Mouse (Mus musculus) yolk sac, embryonic 10.5 days (tissue): Measurements from ENCODE around the gene Gpr45.
A peak's percentile ranks its signal among the peaks of the same experiment; 100 is the strongest.
"Not testable (repeated sequence)": the region's sequence is repeated elsewhere in the genome, so short reads cannot be mapped to it uniquely, and the experiment has no call there.

Source experiments
- DNase-seq: peaks from one replicate; pipeline ENCODE4 v3.0.0-alpha.2; 2017; ENCODE audit warnings: low spot score

Gene Gpr45

DNA sequence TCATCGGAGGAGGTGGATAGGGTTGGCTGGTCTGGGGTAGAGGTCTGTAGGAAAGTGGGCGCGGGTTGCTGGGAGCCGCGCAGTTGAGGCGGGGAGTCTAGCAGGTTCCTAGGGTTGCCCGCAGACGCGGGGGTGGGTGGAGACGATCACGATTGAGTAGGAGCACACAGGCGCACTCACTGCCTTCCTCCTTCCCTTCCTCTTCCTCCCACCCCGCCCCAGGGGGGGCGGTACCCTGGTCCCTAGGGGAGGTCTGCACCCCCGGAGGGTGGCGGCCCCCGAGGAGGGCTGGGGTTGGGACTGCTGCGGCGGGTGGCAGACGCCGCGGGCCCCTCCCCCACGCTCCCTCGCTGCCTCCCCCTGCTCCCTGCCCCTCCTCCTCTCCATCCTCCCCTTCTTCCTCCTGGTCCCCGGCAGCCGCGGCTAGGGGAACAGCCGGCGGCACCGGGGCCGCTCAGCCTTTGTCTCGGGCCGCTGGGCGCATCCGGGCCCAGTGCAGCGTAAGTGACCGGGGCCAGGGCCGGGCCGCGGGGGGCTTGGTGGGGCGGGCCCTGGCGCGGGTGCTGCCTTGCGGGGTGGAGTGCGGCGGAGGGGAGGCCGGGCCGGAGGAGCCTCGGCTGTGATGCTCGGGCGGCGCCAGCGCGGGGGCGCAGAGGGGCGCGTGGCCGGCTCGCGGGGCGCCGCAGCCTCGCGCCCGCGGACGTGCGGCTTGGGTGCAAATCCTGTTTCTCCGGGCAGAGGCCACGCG lies at the start of gene Gpr45:
Gene Gpr45, plus strand, starts transcription at position 139 of the 748 bp plus-strand sequence.
- peak; percentile 34 for DNase-seq

GRCm38 (mm10) chr1:42905148-42905547 lies 47.5 kb upstream of the Gpr45 start:
- no peak for DNase-seq

DNA sequence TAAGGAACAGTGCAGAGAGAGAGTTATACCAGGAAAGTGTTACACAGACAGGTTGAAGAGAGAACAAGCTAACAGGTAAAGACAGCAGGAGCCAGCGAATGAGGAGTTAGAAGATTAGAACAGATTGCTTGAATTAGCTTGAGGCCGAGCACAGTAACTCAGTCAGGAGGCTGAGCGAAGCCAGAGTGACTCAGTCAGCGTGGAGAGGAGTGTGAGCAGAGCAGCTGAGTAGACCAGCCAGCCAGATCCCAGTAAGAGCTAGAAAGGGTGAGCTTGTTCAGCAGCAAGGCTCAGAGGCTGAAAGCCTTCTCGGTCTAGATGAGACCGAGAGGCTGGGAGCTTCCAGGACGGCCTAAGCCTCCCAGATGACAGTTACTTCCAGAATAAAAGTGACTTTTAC lies 46.0 kb upstream of the Gpr45 start:
- no peak for DNase-seq

DNA sequence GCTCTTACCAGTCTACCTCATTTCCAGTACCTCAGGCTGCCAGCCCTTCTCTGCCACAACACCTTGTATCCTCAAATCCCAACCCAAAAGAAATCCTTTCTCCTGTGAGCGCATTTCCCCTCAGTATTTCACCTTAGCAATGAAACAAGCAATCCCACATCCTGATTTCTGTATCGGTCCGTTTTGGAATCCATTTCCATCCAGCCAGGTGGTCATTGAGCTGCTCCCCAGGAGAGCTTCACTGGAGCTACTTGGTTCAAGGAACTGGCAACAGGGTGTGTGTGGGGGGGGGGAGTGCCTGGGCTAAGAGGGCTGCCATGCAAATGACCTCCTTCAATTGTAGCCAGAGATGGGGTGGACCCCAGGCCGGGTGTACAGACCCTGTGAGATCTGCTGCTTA lies 45.5 kb upstream of the Gpr45 start:
- DNase-seq, result no peak

DNA sequence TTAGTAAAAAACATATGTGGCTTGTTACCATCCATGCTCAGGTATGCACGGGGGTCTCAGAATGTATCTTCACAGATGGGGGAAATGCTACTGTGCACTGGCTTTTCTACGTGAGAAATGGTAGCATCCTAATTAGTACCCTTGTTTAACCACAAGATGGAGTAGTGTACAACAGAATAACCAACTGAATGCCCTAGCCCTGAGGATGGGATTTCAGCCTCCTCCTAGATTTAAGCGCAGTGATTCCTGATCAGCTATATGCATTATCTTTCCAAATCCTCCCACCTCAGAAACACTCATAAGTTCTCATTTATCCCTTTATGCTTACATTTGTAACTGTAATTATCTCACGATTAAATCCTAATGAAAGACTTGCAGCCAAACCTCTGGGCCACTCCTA lies 37.6 kb upstream of the Gpr45 start:
- DNase-seq, result no peak

- DNase-seq, result no peak
Measured at GRCm38 (mm10) chr1:42916719-42917118, 36.0 kb upstream of the Gpr45 start.

- DNase-seq, result no peak
Measured at GRCm38 (mm10) chr1:42917908-42918307, 34.8 kb upstream of the Gpr45 start.

- DNase-seq, result no peak
Measured at GRCm38 (mm10) chr1:42923924-42924323, 28.7 kb upstream of the Gpr45 start.

DNA sequence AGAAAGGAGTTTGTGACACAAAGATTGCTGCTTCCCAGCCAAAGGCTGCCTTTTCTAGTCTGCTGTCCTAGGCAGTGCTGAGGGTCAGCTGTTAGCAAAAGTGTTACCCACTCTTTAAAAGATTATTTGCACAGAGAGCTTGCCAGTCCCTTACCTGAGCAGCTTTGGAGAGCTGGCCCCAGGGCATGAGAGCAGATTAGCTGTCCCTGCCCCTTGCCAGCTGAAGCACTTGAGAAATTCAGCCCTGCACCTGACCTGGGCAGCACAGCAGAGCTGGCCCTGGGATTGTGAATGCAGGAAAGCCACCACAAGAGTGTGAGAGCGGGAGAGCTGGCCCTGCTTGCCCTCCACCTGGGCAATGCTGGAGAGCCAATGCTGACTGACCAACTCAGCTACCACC lies 19.1 kb upstream of the Gpr45 start:
- no peak for DNase-seq

GRCm38 (mm10) chr1:42948486-42948885 lies 4.2 kb upstream of the Gpr45 start:
- DNase-seq, result no peak

GRCm38 (mm10) chr1:42953482-42953822 lies 780 bp downstream of the Gpr45 start:
- DNase-seq, result peak; percentile 1

GRCm38 (mm10) chr1:42956828-42957227 lies 4.2 kb downstream of the Gpr45 start:
- DNase-seq, result no peak

DNA sequence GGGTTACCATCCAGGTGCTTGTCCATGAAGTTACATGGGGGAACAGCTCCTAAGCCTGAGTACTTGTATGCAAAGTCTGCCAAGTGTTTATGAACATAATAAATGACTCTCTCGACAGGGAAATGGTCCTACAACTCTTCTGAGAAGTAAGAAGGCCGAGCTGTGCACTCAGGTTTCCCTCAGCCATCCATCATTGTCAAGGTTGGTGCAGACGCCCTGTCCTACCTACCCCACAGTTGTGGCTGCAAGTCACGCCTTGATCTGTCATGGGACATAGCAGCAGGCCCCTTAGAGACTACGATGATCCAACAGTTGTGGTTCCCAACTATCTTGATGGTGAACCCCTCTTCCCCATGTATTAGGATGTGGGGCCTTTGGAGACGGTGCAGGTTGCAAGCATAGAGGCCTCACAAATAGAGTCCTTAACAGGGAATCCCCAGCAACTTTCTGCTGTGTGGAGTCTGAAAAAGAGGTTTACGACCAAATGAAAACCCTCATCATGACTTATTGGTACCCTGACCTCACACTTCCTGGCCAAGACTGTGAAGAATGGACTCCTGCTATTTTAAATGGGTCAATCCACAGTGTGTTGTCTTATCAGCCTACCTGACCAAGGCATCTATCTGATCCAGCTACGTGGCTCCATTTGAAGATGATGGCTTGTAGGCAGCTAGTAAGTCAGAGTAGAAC lies 30.6 kb downstream of the Gpr45 start:
- DNase-seq, result no peak

DNA sequence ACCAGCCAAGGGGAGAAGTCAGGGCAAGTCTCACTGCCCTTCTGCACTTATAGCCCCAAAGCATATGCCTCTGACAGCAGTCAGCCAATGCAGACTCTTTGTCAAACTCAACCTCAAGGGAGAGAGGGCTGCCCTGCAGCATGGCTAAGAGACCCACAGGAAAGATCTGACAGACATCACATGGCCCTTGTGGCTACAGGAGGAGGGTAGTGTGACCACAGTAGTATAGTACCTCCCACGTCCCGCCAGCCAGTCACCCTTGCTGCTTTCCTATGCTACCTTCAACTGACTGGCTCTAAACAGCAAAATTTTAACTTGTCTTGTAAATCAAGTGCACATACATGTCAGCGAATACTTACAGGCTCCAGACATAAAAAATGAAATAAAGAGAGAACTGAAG lies 31.4 kb downstream of the Gpr45 start:
- no peak for DNase-seq

GRCm38 (mm10) chr1:42988996-42989395 lies 36.3 kb downstream of the Gpr45 start:
- no peak for DNase-seq

- no peak for DNase-seq
Measured at GRCm38 (mm10) chr1:43006051-43006514, 53.4 kb downstream of the Gpr45 start.

- DNase-seq, result no peak
Measured at GRCm38 (mm10) chr1:43006524-43006923, 53.9 kb downstream of the Gpr45 start.

GRCm38 (mm10) chr1:43010461-43010860 lies 57.8 kb downstream of the Gpr45 start:
- DNase-seq, result no peak

GRCm38 (mm10) chr1:43015153-43015685 lies 62.5 kb downstream of the Gpr45 start:
- not testable (repeated sequence) for DNase-seq

DNA sequence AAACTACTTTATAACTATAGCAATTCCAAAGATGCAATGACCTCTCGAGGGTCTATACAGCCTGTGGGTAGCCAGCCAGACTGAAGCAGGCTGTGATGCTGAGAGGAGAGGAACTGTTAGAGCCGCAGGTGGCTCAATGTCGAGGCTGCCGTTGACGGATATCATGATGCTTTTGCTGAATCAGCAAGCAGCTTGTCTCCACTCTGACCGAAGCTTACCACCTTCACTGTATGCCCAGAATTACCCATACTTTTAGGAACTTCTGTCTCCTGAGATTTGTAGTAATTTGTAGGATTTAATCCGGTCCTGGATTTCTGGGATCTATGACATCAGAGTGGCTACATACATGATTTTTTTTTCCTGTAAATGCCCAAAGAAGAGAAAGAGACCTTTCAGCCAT lies 83.3 kb downstream of the Gpr45 start:
- DNase-seq, result no peak

DNA sequence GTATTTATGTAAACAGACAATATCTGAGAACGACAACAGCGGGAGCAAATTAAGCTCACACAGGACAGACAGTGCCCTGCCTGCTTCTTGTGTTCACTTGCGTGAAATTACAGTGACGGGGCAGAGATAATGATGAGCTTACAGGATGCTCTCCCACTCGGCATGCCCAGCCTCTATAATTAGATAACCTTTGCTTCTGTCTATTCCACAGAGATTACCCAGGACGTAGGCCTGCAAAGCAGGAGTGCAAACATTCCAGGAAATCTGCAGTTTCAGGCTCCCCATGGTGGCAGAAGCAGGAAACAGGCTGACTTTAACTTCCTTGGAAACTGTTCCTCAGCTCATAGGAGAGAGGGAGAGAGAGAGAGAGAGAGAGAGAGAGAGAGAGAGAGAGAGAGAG lies 89.6 kb downstream of the Gpr45 start:
- peak; percentile 13 for DNase-seq

- no peak for DNase-seq
Measured at GRCm38 (mm10) chr1:43045204-43045982, 92.7 kb downstream of the Gpr45 start.

DNA sequence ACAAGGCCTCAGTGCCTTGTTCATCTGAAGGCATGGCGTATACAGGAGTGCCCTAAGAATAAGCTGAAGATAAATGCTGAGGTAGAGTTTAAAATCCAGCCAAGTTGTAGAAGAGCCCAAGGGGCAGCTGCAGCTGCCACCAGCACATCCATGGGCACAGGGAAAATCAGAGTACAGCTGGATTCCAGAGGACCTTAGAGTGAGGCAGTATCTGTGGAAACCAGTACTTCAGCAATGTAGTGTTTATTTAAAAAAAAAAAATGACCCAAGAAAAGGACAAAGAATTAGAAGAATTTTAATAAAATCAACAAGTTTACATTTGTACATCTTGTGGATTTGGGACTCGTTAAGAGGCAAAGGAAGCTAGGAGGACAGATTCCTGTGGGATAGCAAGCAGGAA lies 94.3 kb downstream of the Gpr45 start:
- DNase-seq, result no peak
